Mouse (Mus musculus) heart, adult 11 months (tissue): Measurements from ENCODE around the gene Osgep.
A peak's percentile ranks its signal among the peaks of the same experiment; 100 is the strongest.
"Not testable (repeated sequence)": the region's sequence is repeated elsewhere in the genome, so short reads cannot be mapped to it uniquely, and the experiment has no call there.

ENCODE experiments used
- DNase-seq: peaks from one replicate; pipeline ENCODE4 v3.0.0; 2022

Osgep gene

DNA sequence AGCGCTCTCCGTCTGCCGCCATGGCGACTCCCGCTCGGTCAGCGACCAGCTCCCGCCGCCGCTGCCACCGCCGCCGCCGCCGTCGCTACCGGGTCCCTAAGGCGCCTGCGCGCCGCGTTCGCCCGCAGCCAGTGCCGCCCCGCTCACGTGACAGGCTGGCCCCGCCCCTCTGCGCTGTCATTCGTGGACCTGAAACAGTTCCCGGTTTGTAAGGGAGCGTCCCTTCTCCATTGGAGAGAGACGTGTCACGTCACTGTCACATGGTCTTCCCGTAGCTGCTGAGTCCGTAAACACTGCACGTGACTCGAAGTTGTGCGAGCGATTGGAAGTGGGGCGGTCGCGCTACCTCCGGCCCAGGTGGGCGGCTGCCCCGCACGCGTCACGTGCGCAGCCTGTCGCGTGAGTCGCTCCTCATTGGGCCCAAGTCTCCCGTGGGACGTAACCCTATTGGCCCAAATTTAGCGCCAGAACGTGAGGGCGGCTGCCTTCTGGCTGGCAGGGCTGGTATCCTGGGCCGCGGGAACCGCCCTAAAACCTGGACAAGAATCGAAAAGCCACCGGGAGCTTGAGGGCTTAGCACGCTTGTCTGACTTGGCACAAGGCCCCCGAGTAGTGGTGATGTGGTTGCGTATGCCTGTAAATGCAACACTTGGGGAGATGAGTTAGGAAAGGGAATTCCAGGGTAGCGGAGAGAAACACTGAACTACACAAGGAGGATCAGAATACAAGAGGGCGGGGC is 6.2 kb upstream of the Osgep start, which contains the start of the genes Pip4p1 and Pnp:
Gene Pip4p1 (minus strand): TSS at position 103 of the 739 bp plus-strand sequence.
Gene Pnp (plus strand): TSS at position 329 of the 739 bp plus-strand sequence.
- peak; percentile 100 for DNase-seq

DNA sequence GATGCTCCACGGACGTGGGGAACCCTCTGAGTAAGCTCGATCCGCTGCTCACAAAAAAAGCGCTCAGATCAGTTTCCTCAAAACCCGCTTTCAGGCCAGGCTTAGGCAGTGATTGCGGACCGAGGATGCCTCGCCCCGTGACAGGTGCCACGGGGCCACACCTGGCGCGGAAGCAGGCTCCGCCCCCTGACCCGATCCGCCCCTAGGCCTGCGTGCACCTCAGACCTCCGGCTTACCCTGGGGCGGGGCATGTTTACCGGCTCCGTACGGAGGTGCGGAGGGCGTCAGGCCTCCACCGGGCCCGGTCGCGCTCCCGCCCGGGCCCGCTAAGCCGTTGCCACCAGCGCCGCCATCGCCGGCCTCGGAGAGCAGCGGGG is 5.7 kb upstream of the Osgep start:
- DNase-seq: no peak

DNA sequence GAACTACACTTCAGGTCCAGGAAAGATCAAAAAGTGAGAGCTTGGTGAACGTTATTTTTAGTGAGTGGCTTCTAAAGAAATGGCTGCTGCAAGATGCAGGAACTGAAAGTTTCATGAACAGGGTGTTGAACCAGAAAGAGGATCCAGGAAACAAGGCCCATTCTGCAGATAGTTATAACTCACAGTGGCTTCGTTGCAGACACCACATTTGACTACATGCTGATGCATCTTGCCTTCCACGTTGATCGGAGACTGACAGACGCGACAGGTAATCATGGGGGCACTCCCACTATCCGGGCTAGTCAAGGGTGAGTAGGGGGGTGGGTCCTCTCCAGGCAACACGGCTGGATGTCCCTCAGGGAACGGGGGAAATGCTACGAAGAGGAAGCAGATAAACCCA is 5.3 kb upstream of the Osgep start:
- DNase-seq: no peak

DNA sequence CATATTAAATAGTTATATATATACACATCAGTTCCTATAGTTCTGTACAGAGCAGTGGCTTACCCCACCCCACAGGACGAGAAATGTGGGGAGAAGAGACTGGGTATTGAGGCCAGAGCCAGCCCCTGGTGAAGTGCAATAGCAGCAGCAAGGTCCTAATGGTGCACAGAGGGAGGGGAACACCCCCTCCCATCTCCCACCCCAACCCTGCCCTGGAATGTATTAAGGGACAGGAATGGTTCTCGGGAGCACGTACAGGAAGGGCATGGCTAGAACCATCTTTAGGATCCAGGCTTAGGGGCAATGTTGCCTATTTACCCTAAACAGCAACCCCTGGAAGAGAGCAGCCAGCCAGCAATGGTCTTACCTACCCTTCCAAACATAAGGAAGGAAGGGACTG is 2.7 kb upstream of the Osgep start:
- DNase-seq: peak; percentile 90

DNA sequence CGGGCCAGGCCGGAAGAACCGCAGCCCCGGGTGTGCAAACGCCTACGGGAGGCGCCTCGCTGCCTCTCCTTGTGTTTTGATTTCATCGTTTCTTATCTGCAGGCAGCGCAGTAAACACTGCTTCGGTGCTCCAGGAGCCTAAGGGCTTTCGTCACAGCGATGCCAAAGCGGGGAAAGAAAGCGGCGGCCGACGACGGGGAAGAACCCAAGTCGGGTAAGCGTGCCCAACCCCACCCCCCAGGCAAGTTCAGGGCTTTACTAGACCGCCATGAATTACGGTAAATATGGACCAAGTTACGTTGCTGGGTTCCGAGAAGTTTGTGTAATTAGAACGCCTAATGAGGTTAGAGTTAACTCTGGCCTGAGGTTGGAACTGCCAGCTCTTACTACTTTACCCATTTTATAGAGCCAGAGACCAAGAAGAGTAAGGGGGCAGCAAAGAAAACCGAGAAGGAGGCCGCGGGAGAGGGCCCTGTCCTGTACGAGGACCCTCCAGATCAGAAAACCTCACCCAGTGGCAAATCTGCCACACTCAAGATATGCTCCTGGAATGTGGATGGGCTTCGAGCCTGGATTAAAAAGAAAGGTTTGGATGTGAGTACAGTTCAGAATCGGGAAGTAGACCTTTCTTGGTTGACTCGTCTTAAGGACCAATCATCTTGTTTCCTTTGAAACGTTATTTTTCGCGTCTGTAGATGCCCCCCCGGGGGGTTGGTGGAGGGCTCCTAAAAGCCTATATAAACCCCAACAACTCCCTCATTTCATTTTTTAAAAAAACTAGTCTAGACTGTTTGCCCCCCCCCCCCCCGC is 623 bp upstream of the Osgep start:
- peak; percentile 91 for DNase-seq

DNA sequence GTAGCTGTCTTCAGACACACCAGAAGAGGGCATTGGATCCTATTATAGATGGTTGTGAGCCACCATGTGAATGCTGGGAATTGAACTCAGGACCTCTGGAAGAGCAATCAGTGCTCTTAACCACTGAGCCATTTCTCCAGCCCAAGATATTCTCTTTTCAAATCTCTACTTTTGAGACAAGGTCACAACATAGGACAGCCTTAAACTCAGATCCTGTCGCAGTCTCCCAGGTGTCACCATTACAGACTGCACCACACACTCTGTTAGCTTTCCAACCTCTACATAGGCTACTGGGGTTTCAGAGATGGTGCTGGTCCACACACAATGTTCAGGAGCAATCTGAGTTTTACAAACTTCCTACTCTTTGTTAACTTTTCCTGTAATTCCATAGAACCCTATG is 1.3 kb downstream of the Osgep start:
- DNase-seq: not testable (repeated sequence)

DNA sequence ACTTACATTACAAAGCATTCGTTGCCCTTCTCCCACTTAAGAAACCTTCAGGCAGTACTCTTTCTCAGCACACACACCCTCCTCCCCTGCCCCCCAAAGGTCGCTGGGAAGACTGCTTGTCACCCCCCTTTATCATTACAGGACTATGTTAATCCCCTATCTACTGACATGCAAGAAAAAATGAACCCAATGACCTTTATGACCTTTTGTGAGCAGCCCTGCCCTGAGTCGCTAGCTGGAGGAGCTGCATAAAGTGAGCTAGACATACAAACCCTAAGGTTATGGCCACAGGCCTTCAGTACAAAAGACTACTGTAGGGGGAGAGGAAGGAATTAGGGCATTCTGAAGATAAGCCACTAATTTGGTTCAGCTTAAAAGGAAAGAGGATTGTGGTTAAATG is 13.3 kb downstream of the Osgep start:
- DNase-seq: no peak

DNA sequence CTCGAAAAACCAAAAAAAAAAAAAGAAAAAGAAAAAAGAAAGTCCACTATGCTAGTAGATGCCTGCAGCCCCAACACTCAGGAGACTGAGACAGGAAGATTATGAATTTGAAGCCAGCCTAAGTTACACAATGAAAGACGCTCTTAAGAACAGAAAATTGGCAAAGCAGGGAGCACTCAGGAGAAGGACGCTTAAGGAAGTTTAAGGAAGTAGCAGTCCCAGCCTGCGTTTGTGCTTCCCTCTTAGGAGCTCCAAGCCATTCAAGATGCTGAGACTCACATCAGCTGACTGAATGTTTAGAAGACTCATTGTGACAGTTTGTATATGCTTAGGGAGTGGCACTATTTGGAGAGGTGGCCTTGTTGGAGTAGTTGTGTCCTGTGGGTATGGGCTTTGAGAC is 16.6 kb downstream of the Osgep start:
- no peak for DNase-seq

DNA sequence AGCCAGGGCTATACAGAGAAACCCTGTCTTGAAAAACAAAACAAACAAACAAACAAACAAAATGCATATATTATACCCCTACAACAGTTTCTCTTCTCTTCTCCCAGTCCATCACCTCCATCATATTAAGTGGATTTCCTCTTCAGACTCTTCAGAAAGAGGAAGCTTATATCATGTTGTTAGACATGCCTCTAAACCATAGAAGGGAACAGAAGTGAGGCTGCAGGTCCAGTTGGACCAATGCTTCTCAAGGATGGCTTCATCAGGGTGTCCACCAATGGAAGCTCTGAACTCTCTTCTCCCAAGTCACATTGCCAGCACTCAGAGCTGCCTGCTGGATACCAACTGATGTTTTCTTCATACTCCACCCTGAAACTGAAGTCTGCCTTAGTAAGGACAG is 19.4 kb downstream of the Osgep start:
- DNase-seq: not testable (repeated sequence)

DNA sequence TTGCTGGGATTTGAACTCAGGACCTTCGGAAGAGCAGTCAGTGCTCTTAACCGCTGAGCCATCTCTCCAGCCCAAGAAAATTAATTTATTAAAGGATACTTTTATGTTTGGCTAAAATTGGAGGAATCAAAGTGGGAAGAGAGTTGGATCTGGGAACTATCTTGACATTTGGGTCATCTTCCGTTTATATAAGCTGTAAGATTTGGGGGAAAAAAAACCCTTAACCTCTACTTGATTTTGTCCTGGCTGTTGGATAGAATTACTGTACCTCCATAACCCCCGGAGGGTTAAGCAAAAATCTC is 19.9 kb downstream of the Osgep start:
- DNase-seq: no peak

DNA sequence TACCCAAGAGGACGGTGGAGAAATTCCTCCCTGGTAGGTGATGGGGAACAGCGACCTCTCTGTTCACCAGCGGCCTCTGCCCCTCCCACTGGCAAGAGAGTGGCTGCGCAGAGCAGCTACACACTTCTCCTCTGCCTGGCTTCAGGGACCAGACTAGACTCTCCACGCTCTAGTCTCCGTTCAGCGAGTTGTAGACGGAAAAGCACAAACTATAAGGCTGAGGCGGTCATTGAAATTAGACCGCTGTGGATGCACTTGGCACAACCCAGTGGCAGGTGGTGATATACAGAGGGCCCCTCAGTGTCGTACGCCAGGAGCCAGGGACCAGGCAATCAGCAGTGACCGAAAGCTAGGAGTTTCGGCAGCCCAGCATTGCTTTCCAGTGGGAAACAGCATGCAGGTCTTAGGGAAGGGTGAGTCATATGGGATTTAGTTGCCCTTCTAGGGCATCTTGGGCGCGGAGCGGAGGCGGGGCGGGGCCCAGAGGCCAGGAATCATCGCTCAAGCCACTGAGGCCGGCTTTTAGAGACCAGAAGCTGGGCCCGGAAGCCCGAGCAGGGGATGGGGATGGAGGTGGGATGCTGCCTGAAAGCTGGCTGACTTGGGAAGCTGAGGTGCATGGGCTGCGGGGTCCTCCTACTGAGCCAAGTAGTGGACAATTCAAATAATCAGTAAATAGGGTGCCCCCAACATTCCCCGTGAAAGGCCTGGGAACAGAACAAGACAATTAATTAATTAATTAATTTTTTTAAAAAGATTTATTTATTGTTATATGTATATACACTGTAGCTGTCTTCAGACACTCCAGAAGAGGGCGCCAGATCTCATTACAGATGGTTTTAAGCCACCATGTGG is 20.5 kb downstream of the Osgep start:
- peak; percentile 95 for DNase-seq

DNA sequence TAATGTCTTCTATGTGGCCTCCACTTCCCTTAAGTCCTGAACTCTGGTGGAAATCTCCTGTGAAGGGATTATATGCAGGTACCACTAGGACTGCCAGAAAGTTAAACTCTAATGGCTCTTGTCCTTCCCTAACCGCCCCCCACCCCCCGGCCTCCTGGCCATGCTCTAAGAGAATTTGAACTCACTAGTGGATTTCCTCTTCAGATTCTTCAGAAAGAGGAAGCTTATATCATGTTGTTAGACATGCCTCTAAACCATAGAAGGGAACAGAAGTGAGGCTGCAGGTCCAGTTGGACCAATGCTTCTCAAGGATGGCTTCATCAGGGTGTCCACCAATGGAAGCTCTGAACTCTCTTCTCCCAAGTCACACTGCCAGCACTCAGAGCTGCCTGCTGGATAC is 26.7 kb downstream of the Osgep start:
- peak; percentile 83 for DNase-seq

DNA sequence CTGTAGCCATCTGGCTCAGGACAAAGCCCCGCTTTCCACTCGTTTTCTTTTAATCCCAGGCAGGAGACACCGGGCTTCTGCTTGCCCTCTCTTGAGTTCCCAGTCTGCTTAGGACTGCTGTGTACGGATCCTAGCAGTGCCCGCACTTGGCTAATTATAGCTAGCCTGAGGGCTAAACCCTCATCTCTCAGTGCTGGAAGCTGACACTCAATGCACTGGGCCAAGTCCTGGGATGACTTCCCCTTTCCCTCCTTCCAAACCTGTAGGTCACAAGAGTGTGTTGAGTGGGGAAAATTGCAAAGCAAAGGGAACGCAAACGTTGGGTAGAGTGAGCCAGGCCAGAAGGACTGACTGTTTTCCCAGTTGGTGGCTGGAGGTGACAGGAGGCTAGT is 27.3 kb downstream of the Osgep start, which contains the start of gene Klhl33:
Gene Klhl33 (minus strand): TSS at position 134 of the 392 bp plus-strand sequence.
- peak; percentile 94 for DNase-seq

DNA sequence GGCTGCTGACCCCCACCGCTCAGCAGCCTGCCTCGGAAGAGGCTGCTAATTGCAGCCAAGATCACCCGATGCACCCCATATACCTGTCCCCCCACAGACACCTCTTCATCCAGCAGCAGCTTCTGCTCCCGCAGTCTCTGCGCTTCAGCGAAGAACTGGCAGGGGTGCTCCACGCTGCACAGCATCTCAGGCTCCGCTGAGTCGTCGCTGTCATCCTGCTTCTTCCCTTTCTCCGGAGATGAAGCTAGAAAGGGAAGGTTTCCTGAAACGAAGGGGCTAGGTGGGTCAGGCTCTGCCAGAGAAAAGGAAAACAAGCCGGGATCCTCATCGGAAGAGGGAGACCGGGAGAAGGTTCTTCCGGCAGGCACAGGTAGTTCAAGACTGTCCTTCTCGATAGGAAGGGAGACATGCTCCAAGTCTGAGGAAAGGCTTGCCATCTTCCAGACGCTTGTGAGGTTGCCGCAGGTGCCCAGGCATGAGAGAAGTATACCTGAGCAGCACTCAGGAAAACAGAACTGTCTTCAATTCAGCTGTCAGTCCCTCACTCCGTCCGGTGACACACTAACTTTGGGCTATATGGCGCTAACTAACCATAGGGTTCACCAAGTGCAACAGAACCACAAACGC is 27.8 kb downstream of the Osgep start:
- DNase-seq: peak; percentile 91

DNA sequence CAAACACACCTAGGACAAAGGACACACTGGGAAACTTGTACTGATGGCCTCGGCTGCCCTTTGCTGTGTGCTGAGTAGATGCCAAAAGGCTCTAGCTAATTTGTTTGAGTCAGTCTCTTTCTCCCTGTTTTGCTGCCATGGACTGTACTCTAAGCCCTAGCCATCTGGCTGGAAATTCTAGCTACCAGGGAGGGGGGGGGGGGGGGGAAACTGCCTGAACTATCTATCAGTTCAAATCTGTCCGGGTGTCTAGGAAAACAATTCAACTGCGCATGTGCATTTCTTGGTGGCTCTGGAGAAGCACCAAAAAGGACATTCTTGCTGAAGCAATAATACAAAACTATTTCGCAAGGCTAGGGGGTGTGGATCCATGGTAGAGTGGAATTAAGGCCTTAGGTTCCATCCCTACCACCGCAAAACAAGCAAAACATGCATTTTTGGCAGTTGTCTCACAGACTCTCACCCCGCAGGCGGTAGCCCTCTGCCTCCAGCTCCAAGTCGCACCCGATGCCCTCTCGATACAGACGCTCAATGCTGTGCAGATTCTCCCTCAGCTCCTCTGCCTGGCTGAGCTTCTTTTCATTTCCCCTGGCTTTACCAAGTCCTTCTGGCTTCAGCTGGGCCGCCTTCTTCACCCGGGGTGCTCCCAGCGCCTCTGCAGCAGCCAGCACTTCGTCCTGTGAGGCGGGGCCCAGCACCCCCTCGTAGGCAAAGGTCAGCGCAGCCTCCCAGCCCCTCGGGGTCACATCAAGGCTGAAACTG is 28.5 kb downstream of the Osgep start:
- peak; percentile 99 for DNase-seq

DNA sequence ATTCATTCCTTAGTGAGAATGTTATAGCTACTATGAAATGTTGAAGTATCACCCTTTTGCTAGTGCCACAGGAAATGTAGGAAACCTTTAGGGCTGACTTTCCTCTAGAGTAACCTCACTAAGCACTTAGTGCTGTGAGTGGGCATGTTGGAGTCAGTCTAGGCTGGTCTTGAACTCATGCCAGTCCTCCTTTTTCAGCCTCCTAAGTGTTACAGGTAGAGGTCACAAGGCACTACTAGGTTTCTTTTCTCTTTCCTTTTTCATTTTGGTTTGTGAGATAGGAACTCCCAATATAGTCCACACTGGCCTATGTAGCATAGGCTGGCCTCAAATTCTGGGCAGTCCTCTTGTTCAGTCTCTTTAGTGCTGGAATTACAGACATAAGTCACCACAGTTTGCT is 29.3 kb downstream of the Osgep start:
- peak; percentile 73 for DNase-seq

DNA sequence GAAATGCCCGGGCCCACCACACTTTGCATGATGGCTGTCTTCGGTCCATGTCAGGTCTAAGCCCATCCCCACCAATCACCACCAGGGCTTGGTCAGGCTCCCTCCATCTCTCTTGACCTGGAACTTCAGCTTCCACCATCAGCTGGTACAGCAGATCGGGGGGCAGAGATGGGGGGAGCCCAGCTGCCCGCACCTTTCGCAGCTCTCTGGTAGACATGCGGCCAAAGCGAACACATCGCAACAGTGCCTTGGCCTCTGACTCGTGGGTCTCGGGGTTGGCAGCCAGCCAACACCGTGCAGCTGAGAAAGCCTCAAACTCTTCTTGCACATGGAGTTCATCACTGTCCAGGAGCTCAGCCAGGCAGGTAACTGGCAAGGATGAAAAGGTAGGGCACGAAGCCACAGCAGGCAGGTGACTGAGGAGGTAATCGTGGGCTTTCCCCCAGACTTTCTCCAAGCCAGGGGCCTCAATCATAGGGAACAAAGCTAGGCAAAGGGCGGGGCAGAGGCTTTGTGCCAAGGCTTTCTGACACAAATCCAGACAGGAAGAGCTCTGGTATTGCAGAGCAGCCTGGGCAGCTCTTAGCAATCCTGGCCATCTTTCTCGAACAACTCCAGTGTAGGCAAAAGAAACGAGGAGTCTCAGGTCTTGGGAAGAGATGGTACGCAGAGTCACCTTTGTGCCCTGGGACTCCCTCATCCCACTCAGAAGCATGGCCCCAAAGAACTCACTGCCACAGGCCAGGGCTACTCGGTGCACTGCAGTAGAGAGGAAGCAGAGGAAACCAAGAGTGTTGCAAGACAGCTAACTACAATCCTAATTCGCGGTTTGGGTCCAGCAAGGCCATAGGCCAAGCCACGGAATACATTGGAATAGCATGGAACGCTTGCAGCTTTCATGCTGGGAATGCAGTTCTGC is 31.9 kb downstream of the Osgep start:
- peak; percentile 96 for DNase-seq

DNA sequence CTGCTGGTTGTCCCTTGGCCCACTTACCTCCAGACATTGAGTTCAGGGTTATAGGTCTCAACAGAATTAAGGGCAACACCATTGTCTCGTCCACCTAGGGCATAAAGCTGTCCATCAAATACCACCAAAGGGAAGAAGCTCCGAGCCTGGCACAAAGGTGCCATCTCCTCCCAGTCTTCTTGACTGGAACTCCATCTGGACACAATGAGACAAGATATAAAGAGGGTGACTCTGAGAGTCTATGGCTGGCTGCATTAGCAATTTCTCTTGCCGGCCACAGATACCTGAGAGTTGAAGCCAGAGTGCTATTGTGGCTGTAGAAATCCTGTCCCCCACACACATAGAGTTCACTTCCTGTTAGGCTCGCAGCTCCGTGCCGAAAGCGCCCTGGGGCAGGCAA is 32.6 kb downstream of the Osgep start:
- DNase-seq: peak; percentile 92

DNA sequence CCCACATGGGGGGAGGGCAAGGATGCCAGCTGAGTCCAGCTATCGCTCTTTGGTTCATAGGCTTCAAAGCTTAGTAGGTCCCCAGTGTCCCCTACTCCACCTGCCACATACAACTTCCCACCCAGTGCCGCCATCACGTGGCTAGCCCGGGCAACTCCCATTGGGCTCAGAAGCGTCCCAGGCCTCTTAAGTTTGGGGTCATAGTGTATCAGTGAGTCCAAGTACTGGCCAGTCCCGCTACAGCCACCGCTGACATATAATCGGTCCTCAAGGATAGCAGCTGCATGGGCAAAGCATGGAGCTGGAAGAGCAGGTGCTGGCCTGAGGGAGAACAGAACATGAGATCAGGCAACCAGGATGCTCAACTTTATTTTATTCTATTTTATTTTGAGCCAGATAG is 33.1 kb downstream of the Osgep start:
- peak; percentile 90 for DNase-seq

DNA sequence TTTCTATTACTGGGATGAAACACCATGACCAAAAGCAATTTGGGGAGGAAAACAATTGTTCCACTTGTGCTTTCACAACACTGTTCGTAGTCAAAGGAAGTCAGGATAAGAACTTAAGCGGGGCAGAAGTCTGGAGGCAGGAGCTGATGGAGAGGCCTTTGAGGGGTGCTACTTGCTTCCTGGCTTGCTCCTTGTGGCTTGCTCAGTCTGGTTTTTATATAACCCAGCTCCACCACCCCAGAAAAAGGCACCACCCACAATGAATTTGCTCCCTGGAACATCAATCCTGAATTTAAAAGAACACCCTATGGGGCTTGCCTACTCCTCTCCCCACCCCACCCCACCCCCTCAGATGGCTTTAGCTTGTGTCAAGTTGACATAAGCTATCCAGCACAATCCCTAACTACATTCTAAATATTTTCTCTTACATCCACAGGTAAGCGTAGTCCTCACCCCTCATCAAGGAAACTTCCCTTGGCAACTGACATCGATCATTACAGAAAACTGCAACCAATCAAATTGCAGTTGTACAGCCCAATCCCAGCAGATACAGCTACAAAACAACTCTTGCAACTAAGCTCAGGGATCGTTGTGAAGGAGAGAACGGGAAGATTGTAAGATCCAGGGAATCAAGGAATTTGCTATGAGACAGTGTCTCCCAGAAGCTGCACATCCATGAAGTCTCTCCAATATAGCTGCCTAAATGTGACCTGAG is 48.3 kb downstream of the Osgep start:
- DNase-seq: peak; percentile 62
